Mouse (Mus musculus) activated CD4-positive, CD25-positive, alpha-beta regulatory T cell, adult 4 months (primary cell): ENCODE measurements around the gene Lgsn. TPM values are rescaled to one million over a fixed set of nuclear protein-coding genes. Genes with fewer than 3 reads are reported as not detected.

ENCODE experiments used
- ATAC-seq: one replicate; pipeline ENCODE4 v1.8.0; 2017
- polyA plus RNA-seq, 2 experiments: library from polyadenylated mRNA; unstranded; fragments of 100-300 nt; shearing (Covaris generic); gene quantifications; one replicate each; pipeline ENCODE4 v1.2.1; 2017

Gene Lgsn
- polyA plus RNA-seq, 2 experiments from 2014 or later = not detected

- ATAC-seq = no peak
These were observed 44.5 kb downstream of the Lgsn start for GRCm38 (mm10) chr1:31220599-31221250.

GRCm38 (mm10) chr1:31222564-31222963 is 46.4 kb downstream of the Lgsn start, which contains the start of the genes 4931428L18Rik and Pih1d3:
Gene 4931428L18Rik (minus strand): TSS chr1:31222684.
Gene Pih1d3 (plus strand): TSS chr1:31222838.
- no peak for ATAC-seq

DNA sequence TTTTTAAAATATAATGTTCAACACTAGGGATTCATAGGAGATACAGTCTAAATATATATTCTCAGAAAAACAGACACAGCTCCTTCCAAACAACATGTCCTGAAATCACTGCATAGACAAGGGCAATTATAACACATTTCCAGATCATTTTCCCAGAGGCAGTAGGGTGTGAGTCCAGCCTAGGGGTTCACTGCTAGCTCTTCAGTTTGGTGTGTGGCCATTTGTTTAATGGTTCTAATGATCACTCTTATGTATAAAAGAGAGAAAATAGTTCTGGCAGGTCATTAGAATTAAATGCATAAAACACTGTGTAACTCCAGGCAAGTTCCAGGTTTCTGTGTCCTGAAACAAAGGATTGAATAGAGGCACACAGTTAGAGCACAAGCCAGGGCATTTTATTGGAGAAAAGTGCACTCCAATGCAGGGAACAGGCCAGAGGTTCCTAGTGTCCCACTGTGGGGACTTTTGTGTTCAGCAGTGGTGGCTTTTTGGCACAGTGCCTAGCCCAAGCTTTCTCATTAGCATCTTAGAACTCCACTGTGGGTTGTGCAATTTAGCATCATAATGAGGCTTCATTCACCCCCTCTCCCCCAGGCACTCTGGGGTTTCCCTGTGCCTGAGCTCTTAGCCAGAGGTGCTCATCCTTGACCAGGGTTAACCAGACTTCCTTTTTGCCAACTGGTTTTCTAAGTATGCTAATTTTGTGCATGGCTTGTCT is 57.3 kb downstream of the Lgsn start:
- ATAC-seq = no peak

Other genes with a start within 250 kb of the Lgsn start
- gene AC153137.1, start 198.4 kb upstream of the Lgsn start, polyA plus RNA-seq = not detected
- not detected for gene 4931428L18Rik, start 46.3 kb downstream of the Lgsn start, polyA plus RNA-seq
- not detected for gene Pih1d3, start 46.4 kb downstream of the Lgsn start, polyA plus RNA-seq